Mouse (Mus musculus) lung, embryonic 15.5 days (tissue): ENCODE measurements at regions not wholly inside any gene's neighbourhood (a gene's known extent, or its start where the extent isn't known, plus 50 kb on each side); places are given as distances from the start of the nearest gene placed in this dataset.
A peak's percentile ranks its signal among the peaks of the same experiment; 100 is the strongest.

Experiments
- ATAC-seq: fragments of 200-750 bp; cut with Nextera tagmentation; 2 replicates; pipeline ENCODE4 v1.8.0; 2017; ENCODE audit warnings: moderate number of reproducible peaks, borderline replicate concordance; ENCODE audit not compliant: low FRiP score, low TSS enrichment; ENCODE audit errors: extremely low read depth
- H3K27ac ChIP-seq: fragments of 300-500 bp; sonication (generic); 2 replicates; pipeline ENCODE4 v1.5.1; 2015; ENCODE audit warnings: moderate library complexity, mild to moderate bottlenecking, inconsistent platforms
- H3K27me3 ChIP-seq: fragments of 300-500 bp; sonication (generic); 2 replicates; pipeline ENCODE4 v1.6.1; 2015; ENCODE audit warnings: inconsistent platforms
- H3K36me3 ChIP-seq: fragments of 300-500 bp; sonication (generic); 2 replicates; pipeline ENCODE4 v1.6.1; 2015; ENCODE audit warnings: inconsistent platforms
- H3K4me1 ChIP-seq: fragments of 300-500 bp; sonication (generic); 2 replicates; pipeline ENCODE4 v1.6.1; 2015; ENCODE audit warnings: inconsistent platforms
- H3K4me2 ChIP-seq: fragments of 300-500 bp; sonication (generic); 2 replicates; pipeline ENCODE4 v1.6.1; 2015; ENCODE audit warnings: inconsistent platforms, mild to moderate bottlenecking, moderate library complexity
- H3K4me3 ChIP-seq: fragments of 300-500 bp; sonication (generic); 2 replicates; pipeline ENCODE4 v1.5.1; 2015; ENCODE audit warnings: mild to moderate bottlenecking, inconsistent platforms
- H3K9ac ChIP-seq: fragments of 300-500 bp; sonication (generic); 2 replicates; pipeline ENCODE4 v1.6.1; 2015; ENCODE audit warnings: inconsistent platforms
- H3K9me3 ChIP-seq: fragments of 300-500 bp; sonication (generic); 2 replicates; pipeline ENCODE4 v1.6.1; 2016; ENCODE audit warnings: inconsistent platforms
- WGBS: fragments of 180-500 bp; shearing (Covaris S2); methylation state at CpG from one replicate; pipeline ENCODE4 v1.1.7; 2015; 5-methylcytosine and 5-hydroxymethylcytosine counted together

DNA sequence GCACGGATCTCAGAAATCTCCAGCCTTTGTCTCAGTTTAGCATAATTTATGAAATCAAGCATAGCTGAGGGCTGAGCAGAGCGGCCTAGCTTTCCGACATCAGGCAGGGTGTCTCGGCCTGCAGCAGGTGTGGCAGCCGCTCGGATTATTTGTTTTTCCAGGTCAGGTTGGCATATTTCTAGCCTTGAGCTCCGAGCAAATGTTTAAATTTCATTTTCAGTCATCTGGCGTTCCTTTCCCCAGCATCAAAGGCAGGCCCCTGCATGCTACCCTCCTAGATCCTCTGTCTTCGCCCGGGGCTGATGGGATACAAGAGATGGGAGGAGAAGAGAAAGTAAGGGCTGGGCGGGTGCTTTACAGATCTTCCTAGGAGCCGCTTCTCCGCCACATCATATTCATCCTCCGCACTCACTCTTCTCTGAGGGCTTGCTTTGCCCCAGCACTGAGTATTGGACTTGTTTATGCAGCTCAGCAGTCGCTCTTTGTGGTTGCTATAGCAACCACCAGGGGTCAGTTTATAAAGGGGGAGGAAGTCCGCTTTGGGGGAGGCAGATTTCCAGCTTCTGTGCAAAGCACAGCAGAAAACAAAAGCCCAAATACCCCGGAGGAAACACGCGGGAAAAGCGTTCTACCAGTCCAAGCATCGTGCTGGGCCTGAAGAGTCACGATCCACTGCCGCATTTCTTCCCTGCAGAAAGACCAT is 169.0 kb downstream of the Ly86 start:
- no peaks in the 10 kb centered on the region for H3K36me3 ChIP-seq
- H3K27me3 ChIP-seq = no peaks in the 10 kb centered on the region
- ATAC-seq = peak; percentile 80
- peak overlapping the region; percentile 42 for H3K4me2 ChIP-seq
- H3K4me3 ChIP-seq = no peak overlapping the region
- H3K9ac ChIP-seq = peak overlapping the region; percentile 2; the same call in 1 of the 2 replicates
- H3K27ac ChIP-seq = peak overlapping the region; percentile 88
- WGBS = 4% methylated on average over 23 of the region's 23 CpGs
- no peaks in the 10 kb centered on the region for H3K9me3 ChIP-seq
- peaks cover 41% of the 10 kb centered on the region for H3K4me1 ChIP-seq

GRCm38 (mm10) chr13:37514641-37515305 is 169.8 kb downstream of the Ly86 start:
- no peak overlapping the region for H3K4me3 ChIP-seq
- H3K27me3 ChIP-seq = no peaks in the 10 kb centered on the region
- H3K9me3 ChIP-seq = no peaks in the 10 kb centered on the region
- H3K4me1 ChIP-seq = peaks cover 33% of the 10 kb centered on the region
- H3K4me2 ChIP-seq = peak overlapping the region; percentile 42; the same call in 1 of the 2 replicates
- WGBS = 67% methylated on average over 12 of the region's 12 CpGs
- no peaks in the 10 kb centered on the region for H3K36me3 ChIP-seq
- ATAC-seq = no peak
- no peak overlapping the region for H3K9ac ChIP-seq
- peak overlapping the region; percentile 88 for H3K27ac ChIP-seq

- Histone ChIP-seq H3K9ac (no peak overlapping the region), H3K4me1 (peaks cover 21% of the 10 kb centered on the region), H3K27me3 (no peaks in the 10 kb centered on the region), H3K36me3 (no peaks in the 10 kb centered on the region), H3K4me3 (no peak overlapping the region), H3K27ac (no peak overlapping the region), H3K4me2 (no peak overlapping the region), H3K9me3 (no peaks in the 10 kb centered on the region)
- 46% methylated on average over 14 of the region's 14 CpGs for WGBS
- ATAC-seq = no peak
These were observed 172.2 kb downstream of the Ly86 start for GRCm38 (mm10) chr13:37517055-37517807.

- Histone ChIP-seq H3K4me2 (no peak overlapping the region), H3K4me3 (no peak overlapping the region), H3K27ac (no peak overlapping the region), H3K9ac (no peak overlapping the region), H3K27me3 (no peaks in the 10 kb centered on the region), H3K9me3 (no peaks in the 10 kb centered on the region), H3K36me3 (no peaks in the 10 kb centered on the region), H3K4me1 (peaks cover 2% of the 10 kb centered on the region)
- ATAC-seq = no peak
- WGBS = 71% methylated on average over 3 of the region's 3 CpGs
These were observed 174.9 kb downstream of the Ly86 start for GRCm38 (mm10) chr13:37519948-37520347.

- peaks cover 9% of the 10 kb centered on the region; the same call in 1 of the 2 replicates for H3K4me1 ChIP-seq
- H3K27me3 ChIP-seq = no peaks in the 10 kb centered on the region
- no peak overlapping the region for H3K27ac ChIP-seq
- H3K36me3 ChIP-seq = no peaks in the 10 kb centered on the region
- 82% methylated on average over 15 of the region's 15 CpGs for WGBS
- H3K9ac ChIP-seq = no peak overlapping the region
- H3K4me2 ChIP-seq = no peak overlapping the region
- ATAC-seq = no peak
- H3K4me3 ChIP-seq = no peak overlapping the region
- no peaks in the 10 kb centered on the region for H3K9me3 ChIP-seq
These were observed 180.2 kb downstream of the Ly86 start for GRCm38 (mm10) chr13:37525097-37525726.

- Histone ChIP-seq H3K4me3 (no peak overlapping the region), H3K4me1 (peaks cover 9% of the 10 kb centered on the region; the same call in 1 of the 2 replicates), H3K27me3 (no peaks in the 10 kb centered on the region), H3K9me3 (no peaks in the 10 kb centered on the region), H3K36me3 (no peaks in the 10 kb centered on the region), H3K9ac (no peak overlapping the region), H3K27ac (no peak overlapping the region), H3K4me2 (no peak overlapping the region)
- ATAC-seq = no peak
- whole genome bisulfite sequencing = 62% methylated on average over 8 of the region's 8 CpGs
These were observed 181.1 kb downstream of the Ly86 start for GRCm38 (mm10) chr13:37526102-37526501.

DNA sequence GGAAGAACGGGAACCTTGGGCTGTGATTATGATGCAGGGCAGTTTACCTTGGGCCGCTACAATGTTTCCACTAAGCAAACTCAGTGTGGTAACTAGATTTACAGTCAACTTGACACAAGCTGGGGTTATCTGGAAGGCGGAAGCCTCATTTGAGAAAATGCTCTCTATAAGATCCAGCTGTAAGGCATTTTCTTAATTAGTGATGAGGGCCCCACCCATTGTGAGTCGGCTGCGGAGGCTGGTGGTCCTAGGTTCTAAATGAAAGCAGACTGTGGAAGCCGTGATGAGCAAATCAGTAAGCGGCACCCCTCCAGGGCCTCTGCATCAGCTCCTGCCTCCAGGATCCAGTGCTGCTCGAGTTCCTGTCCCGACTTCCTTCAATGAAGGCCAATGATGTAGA is 183.4 kb downstream of the Ly86 start:
- Histone ChIP-seq H3K36me3 (no peaks in the 10 kb centered on the region), H3K27me3 (no peaks in the 10 kb centered on the region), H3K9ac (no peak overlapping the region), H3K27ac (no peak overlapping the region), H3K4me2 (no peak overlapping the region), H3K9me3 (no peaks in the 10 kb centered on the region), H3K4me1 (peaks cover 18% of the 10 kb centered on the region), H3K4me3 (no peak overlapping the region)
- WGBS = 30% methylated on average over 9 of the region's 9 CpGs
- no peak for ATAC-seq

DNA sequence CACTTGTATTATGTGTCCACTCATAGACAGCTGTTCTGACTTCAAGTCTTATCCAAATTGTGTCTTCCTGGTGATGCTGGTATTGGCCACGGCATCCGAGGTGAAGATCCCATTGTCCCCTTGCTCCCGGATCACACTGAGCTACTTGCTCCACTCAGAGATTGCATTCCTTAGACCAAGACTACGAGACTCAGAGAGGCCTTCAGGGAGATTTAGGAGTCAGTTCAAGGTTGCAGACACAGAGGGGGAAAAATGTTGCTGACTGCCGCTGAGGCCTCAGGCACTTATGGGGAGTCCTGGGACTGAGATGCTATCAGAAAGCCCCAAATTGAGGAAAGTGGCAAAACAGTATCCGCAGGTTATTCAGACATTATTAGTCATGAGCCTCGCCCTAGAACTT is 183.9 kb downstream of the Ly86 start:
- H3K9ac ChIP-seq = no peak overlapping the region
- no peaks in the 10 kb centered on the region for H3K36me3 ChIP-seq
- H3K27me3 ChIP-seq = no peaks in the 10 kb centered on the region
- ATAC-seq = no peak
- H3K9me3 ChIP-seq = no peaks in the 10 kb centered on the region
- no peak overlapping the region for H3K4me2 ChIP-seq
- peaks cover 18% of the 10 kb centered on the region for H3K4me1 ChIP-seq
- 63% methylated on average over 7 of the region's 7 CpGs for WGBS
- no peak overlapping the region for H3K27ac ChIP-seq
- no peak overlapping the region for H3K4me3 ChIP-seq

DNA sequence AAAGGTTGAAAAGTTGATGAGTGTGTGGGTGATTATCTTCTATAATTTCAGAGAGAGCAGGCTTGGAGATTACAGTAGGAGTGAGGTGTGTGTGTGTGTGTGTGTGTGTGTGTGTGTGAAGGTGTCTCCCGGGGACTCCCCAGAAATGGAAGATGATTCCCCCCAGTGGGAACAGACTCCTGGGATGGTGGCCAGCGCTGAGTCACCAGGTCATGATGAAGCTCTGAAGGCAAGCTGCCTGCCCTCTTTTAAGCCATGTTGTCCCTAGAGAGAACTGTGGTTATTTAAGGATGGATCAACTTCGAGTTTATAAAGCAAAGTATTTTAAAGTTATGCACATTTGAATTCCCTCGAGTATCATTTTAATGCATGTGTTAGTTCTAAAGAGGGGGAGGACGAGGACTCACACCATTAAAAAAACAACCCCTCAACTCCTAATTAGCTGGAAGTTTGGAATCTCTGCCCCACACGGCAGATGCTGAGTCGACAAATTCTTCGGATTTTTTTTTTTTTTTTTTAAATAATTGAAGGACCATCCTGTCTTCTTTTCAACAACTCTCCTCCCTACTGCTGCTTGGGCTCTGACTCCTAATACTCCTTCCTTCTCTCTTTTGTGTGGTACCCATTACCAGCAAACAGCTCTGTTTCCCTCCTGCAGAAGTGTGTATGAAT is 186.6 kb downstream of the Ly86 start:
- Histone ChIP-seq H3K9ac (no peak overlapping the region), H3K4me1 (peaks cover 18% of the 10 kb centered on the region), H3K4me2 (no peak overlapping the region), H3K9me3 (no peaks in the 10 kb centered on the region), H3K27ac (0 out of 2 replicates have a peak overlapping the region, but pooled peaks have one; percentile 3), H3K4me3 (no peak overlapping the region), H3K27me3 (no peaks in the 10 kb centered on the region), H3K36me3 (no peaks in the 10 kb centered on the region)
- ATAC-seq = no peak
- 48% methylated on average over 8 of the region's 8 CpGs for WGBS

DNA sequence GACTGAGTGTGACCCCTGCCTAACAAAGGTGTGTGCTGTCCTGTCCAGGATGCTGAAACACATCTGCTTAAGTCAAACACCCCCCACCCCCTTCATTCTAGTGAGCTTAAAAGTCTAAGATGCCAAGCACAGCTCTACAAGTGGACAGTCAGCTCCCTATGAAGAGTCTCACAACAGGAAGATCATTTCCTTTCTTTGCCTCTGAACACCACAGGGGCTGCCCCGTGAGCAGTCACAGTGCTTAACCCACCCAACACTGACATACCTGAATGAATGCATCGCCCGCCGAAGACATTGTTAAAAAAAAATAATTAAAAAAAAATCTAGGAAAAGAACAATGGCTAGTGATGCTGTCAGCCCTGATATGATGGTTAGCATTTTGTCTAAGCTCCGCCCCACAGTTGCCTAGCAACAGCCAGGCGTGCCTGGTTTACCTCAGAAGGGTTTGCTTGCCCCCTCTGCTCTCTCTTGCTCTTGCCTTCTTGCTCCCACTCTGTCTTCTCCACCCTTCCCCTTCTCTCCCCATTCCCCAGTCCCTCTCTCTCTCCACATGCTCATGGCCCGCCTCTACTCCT is 187.7 kb downstream of the Ly86 start:
- WGBS = 64% methylated on average over 7 of the region's 7 CpGs
- no peaks in the 10 kb centered on the region for H3K36me3 ChIP-seq
- no peak for ATAC-seq
- H3K9ac ChIP-seq = no peak overlapping the region
- H3K27ac ChIP-seq = no peak overlapping the region
- H3K9me3 ChIP-seq = no peaks in the 10 kb centered on the region
- H3K4me2 ChIP-seq = no peak overlapping the region
- no peak overlapping the region for H3K4me3 ChIP-seq
- no peaks in the 10 kb centered on the region for H3K27me3 ChIP-seq
- H3K4me1 ChIP-seq = peaks cover 18% of the 10 kb centered on the region

- H3K9me3 ChIP-seq = no peaks in the 10 kb centered on the region
- H3K4me3 ChIP-seq = no peak overlapping the region
- no peak overlapping the region for H3K9ac ChIP-seq
- no peaks in the 10 kb centered on the region for H3K36me3 ChIP-seq
- no peaks in the 10 kb centered on the region for H3K27me3 ChIP-seq
- 65% methylated on average over 4 of the region's 4 CpGs for WGBS
- H3K4me1 ChIP-seq = peaks cover 18% of the 10 kb centered on the region
- no peak overlapping the region for H3K4me2 ChIP-seq
- ATAC-seq = no peak
- no peak overlapping the region for H3K27ac ChIP-seq
These were observed 188.8 kb downstream of the Ly86 start for GRCm38 (mm10) chr13:37533851-37534250.
